Mouse (Mus musculus): ENCODE results near the gene Wnt11. TPM values are rescaled to one million over a fixed set of nuclear protein-coding genes. Genes with fewer than 3 reads are reported as not detected.

Wnt11 gene
- total and polyA plus RNA-seq, 3 experiments, result not detected

DNA sequence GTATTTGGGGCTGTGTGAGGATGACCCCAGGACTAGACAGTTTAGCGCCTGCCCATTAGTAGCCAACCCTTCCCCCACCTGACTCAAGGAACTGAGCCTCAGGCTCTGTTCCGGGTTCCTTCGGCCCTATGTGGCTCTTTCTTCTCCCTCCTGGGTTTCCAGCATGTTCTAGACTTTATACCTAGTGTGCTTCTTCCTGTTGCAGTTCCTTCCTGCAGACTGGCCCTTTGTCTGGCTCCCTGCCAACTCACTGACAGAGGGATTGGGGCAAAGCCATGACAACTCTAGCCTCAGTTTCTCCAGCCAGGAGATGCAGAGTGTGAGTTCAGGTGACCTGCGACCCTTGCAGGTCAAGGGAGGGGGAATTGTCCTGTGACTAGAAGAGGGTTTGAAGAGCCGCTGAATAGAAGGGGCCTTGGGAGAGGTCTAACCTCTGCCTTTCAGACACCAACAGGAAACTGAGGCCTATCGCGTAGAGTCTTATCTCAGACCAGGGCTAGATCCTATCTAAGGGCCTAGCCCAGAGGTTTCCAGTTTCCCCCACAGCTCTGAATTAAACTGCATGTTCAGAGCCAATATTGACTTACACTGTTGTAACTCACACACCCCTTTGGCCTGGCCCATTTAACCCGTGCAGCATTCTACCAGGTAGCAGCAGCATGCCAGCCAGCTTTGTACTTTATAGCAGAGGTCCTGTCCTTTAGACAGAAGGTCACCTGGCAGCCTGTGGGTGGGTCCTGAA lies 14.2 kb downstream of the Wnt11 start:
- H3K27me3 ChIP-seq (ENCODE audit: control insufficient read depth in 1 of 2, insufficient read depth in 2 of 2, low read length in 2 of 2), result no peaks in the 10 kb centered on the region
- H3K79me2 ChIP-seq (ENCODE audit: control insufficient read depth, insufficient read depth, low read length, poor library complexity), result no peaks in the 10 kb centered on the region
- TF ChIP-seq CTCF (IDR thresholded peaks at IDR 0.05 in 2 of 3, conservative IDR thresholded peaks at IDR 0.05 in 1 of 3; ENCODE audit: control insufficient read depth in 1 of 3, insufficient read depth in 1 of 3, low read depth in 2 of 3, low read length in 3 of 3, poor library complexity in 1 of 3, severe bottlenecking in 1 of 3), result no peak
- TF ChIP-seq GATA1 (IDR thresholded peaks at IDR 0.05; ENCODE audit: low read depth, low read length), result 0 out of 2 replicates have a peak, but pooled peaks have one; percentile 19
- peak; percentile 43 for DNase-seq (ENCODE audit: low read depth, low spot score)
- no peak overlapping the region for H3K27ac ChIP-seq (ENCODE audit: control insufficient read depth, low read depth, low read length)
- H3K36me3 ChIP-seq (ENCODE audit: control insufficient read depth in 1 of 2, insufficient read depth in 2 of 2, low read length in 2 of 2), result peaks cover 0 to 2% of the 10 kb centered on the region in 2 experiments; a peak in 2 of 4 replicates
- H3K9me3 ChIP-seq (replicated peaks; ENCODE audit: insufficient read depth, low read length), result no peaks in the 10 kb centered on the region
- no peak overlapping the region for H3K4me3 ChIP-seq (ENCODE audit: control insufficient read depth in 1 of 2, insufficient read depth in 1 of 2, low read depth in 2 of 2, low read length in 2 of 2)
- peaks cover 3 to 12% of the 10 kb centered on the region in 2 experiments; a peak in 3 of 4 replicates for H3K4me1 ChIP-seq (ENCODE audit: control insufficient read depth in 1 of 2, insufficient read depth in 2 of 2, low read length in 2 of 2)
- no peak overlapping the region; the same call in 1 of the 2 replicates for H3K9ac ChIP-seq (ENCODE audit: control insufficient read depth, low read depth, low read length, poor library complexity, severe bottlenecking)

DNA sequence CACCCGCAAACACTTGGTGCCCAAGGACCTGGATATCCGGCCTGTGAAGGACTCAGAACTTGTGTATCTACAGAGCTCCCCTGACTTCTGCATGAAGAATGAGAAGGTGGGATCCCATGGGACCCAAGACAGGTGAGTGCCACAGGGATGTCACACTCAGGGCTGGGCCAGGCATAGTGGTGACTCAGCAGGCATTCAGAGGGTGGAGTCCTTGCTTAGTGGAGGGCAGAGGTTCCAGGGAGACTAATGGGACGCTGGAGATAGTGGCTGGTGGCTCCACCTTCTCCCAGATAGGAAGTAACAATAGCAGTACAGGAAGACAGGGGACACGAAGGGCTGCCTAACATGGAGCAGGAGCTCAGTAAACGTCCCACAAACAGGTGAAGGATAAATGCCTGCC lies 15.5 kb downstream of the Wnt11 start:
- DNase-seq (ENCODE audit: low read depth, low spot score), result no peak
- TF ChIP-seq ZKSCAN1 (IDR thresholded peaks at IDR 0.05; ENCODE audit: low read depth, low read length) (no peak), MYB (IDR thresholded peaks at IDR 0.05; ENCODE audit: low read depth, low read length) (no peak), ETS1 (IDR thresholded peaks at IDR 0.05; ENCODE audit: low read depth, low read length) (no peak), MYC (IDR thresholded peaks at IDR 0.05; ENCODE audit: low read depth, low read length) (no peak), GATA1 (IDR thresholded peaks at IDR 0.05; ENCODE audit: low read depth, low read length) (no peak), E2F4 (IDR thresholded peaks at IDR 0.05; ENCODE audit: borderline replicate concordance, low read depth, low read length) (no peak), GABPA (IDR thresholded peaks at IDR 0.05; ENCODE audit: low read depth, low read length) (no peak), POLR2AphosphoS5 (IDR thresholded peaks at IDR 0.05; ENCODE audit: borderline replicate concordance, low read depth, low read length) (no peak), JUND (IDR thresholded peaks at IDR 0.05; ENCODE audit: low read depth, low read length) (no peak), RAD21 (IDR thresholded peaks at IDR 0.05; ENCODE audit: low read depth, low read length) (no peak), USF1 (IDR thresholded peaks at IDR 0.05; ENCODE audit: low read depth, low read length) (no peak), MAFK (IDR thresholded peaks at IDR 0.05; ENCODE audit: borderline replicate concordance, low read depth, low read length) (no peak)
- Histone ChIP-seq H3K36me3 (ENCODE audit: control insufficient read depth in 1 of 2, insufficient read depth in 2 of 2, low read length in 2 of 2) (peaks cover 0 to 2% of the 10 kb centered on the region in 2 experiments; a peak in 2 of 4 replicates), H3K9me3 (replicated peaks; ENCODE audit: insufficient read depth, low read length) (no peaks in the 10 kb centered on the region), H3K4me3 (ENCODE audit: control insufficient read depth in 1 of 2, insufficient read depth in 1 of 2, low read depth in 2 of 2, low read length in 2 of 2) (no peak overlapping the region), H3K9ac (ENCODE audit: control insufficient read depth, low read depth, low read length, poor library complexity, severe bottlenecking) (no peak overlapping the region), H3K4me1 (ENCODE audit: control insufficient read depth in 1 of 2, insufficient read depth in 2 of 2, low read length in 2 of 2) (peaks cover 3 to 12% of the 10 kb centered on the region in 2 experiments; a peak in 3 of 4 replicates), H3K27ac (ENCODE audit: control insufficient read depth, low read depth, low read length) (no peak overlapping the region), H3K79me2 (ENCODE audit: control insufficient read depth, insufficient read depth, low read length, poor library complexity) (no peaks in the 10 kb centered on the region), H3K27me3 (ENCODE audit: control insufficient read depth in 1 of 2, insufficient read depth in 2 of 2, low read length in 2 of 2) (no peaks in the 10 kb centered on the region)

DNA sequence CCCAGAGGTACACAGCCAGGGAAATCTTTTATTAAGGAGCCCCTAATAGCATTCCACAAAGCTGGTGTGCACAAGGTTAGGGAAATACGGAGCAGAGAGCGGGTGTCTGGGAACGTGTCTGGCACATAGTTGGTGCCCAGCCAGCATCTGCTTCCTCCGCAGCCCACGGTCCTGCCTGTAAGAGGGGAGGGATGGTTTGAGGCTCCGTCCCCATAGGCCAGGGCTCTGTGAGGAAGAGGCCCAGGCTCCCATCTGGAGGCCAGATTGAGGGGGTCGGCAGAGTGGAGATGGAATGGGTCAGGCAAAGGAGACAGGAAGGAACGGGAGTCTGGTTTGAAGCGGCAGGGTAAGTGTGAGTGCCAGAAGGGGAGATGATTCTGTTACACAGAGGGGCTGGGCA lies 16.3 kb downstream of the Wnt11 start:
- TF ChIP-seq MAZ (IDR thresholded peaks at IDR 0.05; ENCODE audit: low read depth, low read length) (no peak), EP300 (IDR thresholded peaks at IDR 0.05; ENCODE audit: low read depth in 1 of 2, low read length in 2 of 2) (no peak)
- DNase-seq (ENCODE audit: low read depth, low spot score), result no peak
- no peaks in the 10 kb centered on the region for H3K79me2 ChIP-seq (ENCODE audit: control insufficient read depth, insufficient read depth, low read length, poor library complexity)
- peaks cover 3 to 12% of the 10 kb centered on the region in 2 experiments; a peak in 3 of 4 replicates for H3K4me1 ChIP-seq (ENCODE audit: control insufficient read depth in 1 of 2, insufficient read depth in 2 of 2, low read length in 2 of 2)
- H3K36me3 ChIP-seq (ENCODE audit: control insufficient read depth in 1 of 2, insufficient read depth in 2 of 2, low read length in 2 of 2), result peaks cover 0 to 2% of the 10 kb centered on the region in 2 experiments; a peak in 2 of 4 replicates
- H3K27me3 ChIP-seq (ENCODE audit: control insufficient read depth in 1 of 2, insufficient read depth in 2 of 2, low read length in 2 of 2), result no peaks in the 10 kb centered on the region
- H3K9ac ChIP-seq (ENCODE audit: control insufficient read depth, low read depth, low read length, poor library complexity, severe bottlenecking), result no peak overlapping the region
- no peak overlapping the region for H3K27ac ChIP-seq (ENCODE audit: control insufficient read depth, low read depth, low read length)
- H3K4me3 ChIP-seq (ENCODE audit: control insufficient read depth in 1 of 2, insufficient read depth in 1 of 2, low read depth in 2 of 2, low read length in 2 of 2), result no peak overlapping the region
- no peaks in the 10 kb centered on the region for H3K9me3 ChIP-seq (replicated peaks; ENCODE audit: insufficient read depth, low read length)
